Mouse (Mus musculus) CH12.LX (cell line): ENCODE data around the gene Efr3b. TPM values are rescaled to one million over a fixed set of nuclear protein-coding genes. Genes with fewer than 3 reads are reported as not detected.

Experiments used
- DNase-seq: peaks from one replicate; pipeline ENCODE4 v3.0.0-alpha.2; 2013; ENCODE audit errors: extremely low read depth
- H3K27ac ChIP-seq: 2 replicates; pipeline ENCODE4 v1.5.1; 2012; ENCODE audit warnings: low read depth, mild to moderate bottlenecking, control low read depth, moderate library complexity; ENCODE audit not compliant: insufficient read depth
- H3K27me3 ChIP-seq: replicated peaks from 2 replicates; pipeline ENCODE3; 2012; ENCODE audit warnings: inconsistent platforms
- H3K36me3 ChIP-seq, 2 experiments: replicated peaks in 1 of 2; 2 replicates each; pipeline versions ENCODE3 to v1.6.1; 2012; ENCODE audit warnings: inconsistent platforms in 1 of 2, low read length in 1 of 2, mild to moderate bottlenecking in 1 of 2, mixed read lengths in 1 of 2, moderate library complexity in 1 of 2; ENCODE audit not compliant: control insufficient read depth in 1 of 2, insufficient read depth in 1 of 2
- H3K4me1 ChIP-seq, 2 experiments: 2 replicates each; pipeline ENCODE4 v1.6.1; 2012; ENCODE audit warnings: inconsistent platforms in 1 of 2, moderate library complexity in 1 of 2; ENCODE audit not compliant: insufficient read depth in 2 of 2, control insufficient read depth in 1 of 2
- H3K4me2 ChIP-seq: 2 replicates; pipeline ENCODE4 v1.6.1; 2012; ENCODE audit warnings: low read depth, mild to moderate bottlenecking, control low read depth; ENCODE audit not compliant: poor library complexity, insufficient read depth, severe bottlenecking
- H3K4me3 ChIP-seq, 3 experiments: fragments of 150-350 bp in 1 of 3; sonication (generic) in 1 of 3; replicated peaks in 1 of 3; 2 replicates each; pipeline versions ENCODE3 to v1.5.1; 2011 to 2012; ENCODE audit warnings: low read depth in 2 of 3, low read length in 2 of 3, mild to moderate bottlenecking in 2 of 3, moderate library complexity in 2 of 3, control low read depth in 1 of 3, improper control_type of control experiment in 1 of 3, inconsistent platforms in 1 of 3, mixed read lengths in 1 of 3; ENCODE audit not compliant: poor library complexity in 1 of 3
- H3K79me2 ChIP-seq: replicated peaks from 2 replicates; pipeline ENCODE4 v1.6.1; 2012; ENCODE audit warnings: mild to moderate bottlenecking, moderate library complexity; ENCODE audit not compliant: control insufficient read depth, poor library complexity, insufficient read depth, severe bottlenecking; ENCODE audit errors: extremely low read depth
- H3K9ac ChIP-seq: 2 replicates; pipeline ENCODE4 v1.6.1; 2012; ENCODE audit warnings: low read depth, mild to moderate bottlenecking, control low read depth, moderate library complexity; ENCODE audit not compliant: insufficient read depth
- H3K9me3 ChIP-seq: replicated peaks from 2 replicates; pipeline ENCODE3; 2012; ENCODE audit warnings: low read length, inconsistent platforms, mixed read lengths
- CHD2 ChIP-seq: IDR thresholded peaks from 2 replicates; pipeline ENCODE4 v1.6.1; 2011; ENCODE audit warnings: low read length, improper control_type of control experiment
- CTCF ChIP-seq, 2 experiments: IDR thresholded peaks in 1 of 2; conservative IDR thresholded peaks in 1 of 2; 2 replicates each; pipeline ENCODE4 v1.5.1; 2011 to 2012; ENCODE audit warnings: low read depth in 2 of 2, low read length in 2 of 2, improper control_type of control experiment in 1 of 2, inconsistent platforms in 1 of 2, mild to moderate bottlenecking in 1 of 2, moderate library complexity in 1 of 2
- ELF1 ChIP-seq: IDR thresholded peaks from 2 replicates; pipeline ENCODE4 v1.6.1; 2014; ENCODE audit warnings: low read depth, mild to moderate bottlenecking, inconsistent platforms, low read length, improper control_type of control experiment
- ETS1 ChIP-seq: conservative IDR thresholded peaks from 2 replicates; pipeline ENCODE4 v1.6.1; 2012; ENCODE audit warnings: low read depth, mild to moderate bottlenecking, inconsistent platforms, low read length, improper control_type of control experiment, moderate library complexity
- GABPA ChIP-seq: IDR thresholded peaks from 2 replicates; pipeline ENCODE4 v1.6.1; 2012; ENCODE audit warnings: low read depth, low read length, improper control_type of control experiment, inconsistent platforms; ENCODE audit not compliant: insufficient replicate concordance
- HCFC1 ChIP-seq: IDR thresholded peaks from 2 replicates; pipeline ENCODE4 v1.6.1; 2012; ENCODE audit warnings: low read depth, mild to moderate bottlenecking, inconsistent platforms, low read length, improper control_type of control experiment
- JUN ChIP-seq: IDR thresholded peaks from 2 replicates; pipeline ENCODE4 v1.6.1; 2011; ENCODE audit warnings: low read depth, mild to moderate bottlenecking, low read length, improper control_type of control experiment, moderate library complexity; ENCODE audit not compliant: insufficient read depth
- JUND ChIP-seq: conservative IDR thresholded peaks from 2 replicates; pipeline ENCODE4 v1.6.1; 2011; ENCODE audit warnings: low read depth, low read length, improper control_type of control experiment
- MAX ChIP-seq: IDR thresholded peaks from 2 replicates; pipeline ENCODE4 v1.6.1; 2011; ENCODE audit warnings: low read length, improper control_type of control experiment
- MAZ ChIP-seq: IDR thresholded peaks from 2 replicates; pipeline ENCODE4 v1.6.1; 2012; ENCODE audit warnings: low read depth, mild to moderate bottlenecking, inconsistent platforms, low read length, improper control_type of control experiment, moderate library complexity
- MEF2A ChIP-seq: IDR thresholded peaks from 2 replicates; pipeline ENCODE4 v1.6.1; 2014; ENCODE audit warnings: low read depth, mild to moderate bottlenecking, inconsistent platforms, low read length, improper control_type of control experiment, borderline replicate concordance
- MXI1 ChIP-seq: IDR thresholded peaks from 2 replicates; pipeline ENCODE4 v1.6.1; 2011; ENCODE audit warnings: mild to moderate bottlenecking, low read depth, low read length, improper control_type of control experiment
- MYC ChIP-seq: IDR thresholded peaks from 2 replicates; pipeline ENCODE4 v1.6.1; 2011; ENCODE audit warnings: low read depth, mild to moderate bottlenecking, improper control_type of control experiment, low read length
- NELFE ChIP-seq: IDR thresholded peaks from 2 replicates; pipeline ENCODE4 v1.6.1; 2011; ENCODE audit warnings: low read depth, low read length, improper control_type of control experiment
- NRF1 ChIP-seq: IDR thresholded peaks from 2 replicates; pipeline ENCODE4 v1.6.1; 2014; ENCODE audit warnings: low read depth, mild to moderate bottlenecking, inconsistent platforms, low read length, improper control_type of control experiment, moderate library complexity
- POLR2AphosphoS2 ChIP-seq: IDR thresholded peaks from 2 replicates; pipeline ENCODE4 v1.6.1; 2011; ENCODE audit warnings: low read depth, low read length, improper control_type of control experiment
- RAD21 ChIP-seq: IDR thresholded peaks from 2 replicates; pipeline ENCODE4 v1.6.1; 2011; ENCODE audit warnings: low read depth, mild to moderate bottlenecking, low read length, improper control_type of control experiment, moderate library complexity
- RCOR1 ChIP-seq: conservative IDR thresholded peaks from 2 replicates; pipeline ENCODE4 v1.6.1; 2012; ENCODE audit warnings: low read depth, mild to moderate bottlenecking, inconsistent platforms, low read length, improper control_type of control experiment
- TCF12 ChIP-seq: IDR thresholded peaks from 2 replicates; pipeline ENCODE4 v1.6.1; 2014; ENCODE audit warnings: low read depth, mild to moderate bottlenecking, inconsistent platforms, low read length, improper control_type of control experiment
- UBTF ChIP-seq: IDR thresholded peaks from 2 replicates; pipeline ENCODE4 v1.6.1; 2012; ENCODE audit warnings: low read depth, mild to moderate bottlenecking, inconsistent platforms, low read length, improper control_type of control experiment, moderate library complexity
- ZC3H11A ChIP-seq: IDR thresholded peaks from 2 replicates; pipeline ENCODE4 v1.6.1; 2012; ENCODE audit warnings: low read depth, mild to moderate bottlenecking, inconsistent platforms, low read length, improper control_type of control experiment
- ZMIZ1 ChIP-seq: IDR thresholded peaks from 2 replicates; pipeline ENCODE4 v1.6.1; 2012; ENCODE audit warnings: low read depth, mild to moderate bottlenecking, inconsistent platforms, low read length, improper control_type of control experiment
- ZNF384 ChIP-seq: IDR thresholded peaks from 2 replicates; pipeline ENCODE4 v1.6.1; 2012; ENCODE audit warnings: low read depth, low read length, improper control_type of control experiment, inconsistent platforms
- dilution Hi-C: fragments of 300-500 bp; cut with MboI; formaldehyde crosslinking; loops from 2 replicates; pipeline ENCODE4 v1.14.3; 2020; ENCODE audit warnings: low sequenced_read_pairs; ENCODE audit not compliant: extremely low pct_unique_long_range_greater_than_20kb, extremely low pct_ligation_motif_present
- in situ Hi-C: fragments of 300-500 bp; cut with MboI; formaldehyde crosslinking; loops from 3 replicates; pipeline ENCODE4 v1.14.3; 2019; ENCODE audit warnings: low sequenced_read_pairs, low pct_ligation_motif_present, low pct_unique_long_range_greater_than_20kb, mixed read lengths
- polyA plus RNA-seq: library from polyadenylated mRNA; unstranded; fragments of >175 nt; gene quantifications from 2 replicates; pipeline ENCODE4 v1.2.1, GENCODE M21; 2012; ENCODE audit warnings: low read depth; ENCODE audit not compliant: insufficient read length
- total RNA-seq, 2 experiments: library from RNA; depleted of rRNA; stranded (reverse); fragments of 300-350 nt in 1 of 2; fragments of >200 nt in 1 of 2; gene quantifications; 2 replicates each; pipeline ENCODE4 v1.2.3; 2012 to 2014

The Efr3b gene
- total and polyA plus RNA-seq, 3 experiments: 0.68 to 2.1 (median 0.82) TPM

DNA sequence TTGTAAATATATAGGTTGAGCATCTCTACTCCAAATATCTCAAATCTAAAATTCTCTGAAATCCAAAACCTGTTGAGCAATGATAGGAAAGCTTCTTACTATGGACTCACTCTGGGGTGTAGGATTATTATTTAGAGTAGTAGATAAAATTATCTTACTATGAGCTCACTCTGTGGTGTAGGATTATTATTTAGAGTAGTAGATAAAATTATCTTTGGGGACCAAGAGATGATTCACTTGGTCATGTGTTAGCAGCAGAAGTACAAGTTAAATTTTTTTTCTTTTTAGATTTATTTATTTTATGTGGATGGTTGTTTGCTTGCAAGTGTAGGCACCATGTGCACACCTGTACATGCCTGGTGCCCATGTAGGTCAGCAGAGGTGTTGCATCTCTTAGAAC lies 37.7 kb upstream of the Efr3b start:
- TF ChIP-seq RCOR1 (no peak), UBTF (no peak), JUN (no peak), JUND (no peak), ZNF384 (no peak), MXI1 (no peak), NRF1 (no peak), CTCF (conservative IDR thresholded peaks at IDR 0.05 in 1 of 2, IDR thresholded peaks at IDR 0.05 in 1 of 2; ENCODE audit: low read depth in 2 of 2, low read length in 2 of 2) (no peak), MAX (no peak), CHD2 (no peak), MEF2A (no peak), NELFE (no peak), POLR2AphosphoS2 (no peak), ETS1 (no peak), RAD21 (no peak), HCFC1 (no peak), TCF12 (no peak), MAZ (no peak)
- no peaks in the 10 kb centered on the region for H3K27me3 ChIP-seq
- in situ Hi-C loops: loop anchor here (5.0 kb wide), 2 partner anchors 94 to 149 kb away; no protein-coding TSS in a partner anchor

DNA sequence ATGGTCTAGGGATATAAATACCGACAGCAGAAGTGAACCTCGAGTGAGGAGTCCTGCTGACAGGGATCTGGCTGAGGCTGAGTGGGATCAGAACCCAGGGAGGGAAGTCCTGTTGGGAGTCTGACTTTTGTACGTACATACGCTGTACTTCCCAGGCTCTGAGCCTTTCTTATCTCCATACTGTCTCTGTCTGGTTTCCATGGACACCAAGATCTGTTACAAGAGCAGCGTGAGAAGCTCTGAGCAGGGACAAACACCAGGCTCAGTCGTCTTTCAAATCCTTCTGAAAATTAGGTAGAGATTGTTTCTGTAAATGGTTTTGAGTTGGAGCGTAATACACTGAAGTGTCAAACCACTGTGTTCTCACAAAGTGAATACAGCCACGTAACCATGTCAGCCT lies 36.7 kb upstream of the Efr3b start:
- Histone ChIP-seq H3K36me3 (no peaks in the 10 kb centered on the region), H3K9me3 (no peaks in the 10 kb centered on the region), H3K4me2 (no peak overlapping the region), H3K9ac (no peak overlapping the region), H3K79me2 (no peaks in the 10 kb centered on the region), H3K4me1 (peaks cover 0 to 8% of the 10 kb centered on the region in 2 experiments; a peak in 2 of 4 replicates), H3K4me3 (no peak overlapping the region), H3K27ac (no peak overlapping the region), H3K27me3 (no peaks in the 10 kb centered on the region)
- in situ Hi-C loops (loop anchor here (5.0 kb wide), 2 partner anchors 93 to 148 kb away; no protein-coding TSS in a partner anchor), dilution Hi-C loops (no loop called here)
- no peak for TF ChIP-seq CHD2
- no peak for TF ChIP-seq RCOR1
- no peak for TF ChIP-seq CTCF (conservative IDR thresholded peaks at IDR 0.05 in 1 of 2, IDR thresholded peaks at IDR 0.05 in 1 of 2; ENCODE audit: low read depth in 2 of 2, low read length in 2 of 2)
- no peak for TF ChIP-seq JUN
- TF ChIP-seq POLR2AphosphoS2: no peak
- TF ChIP-seq MYC: no peak
- no peak for TF ChIP-seq ZC3H11A
- no peak for TF ChIP-seq ELF1
- no peak for TF ChIP-seq RAD21
- TF ChIP-seq GABPA: no peak
- TF ChIP-seq NELFE: no peak
- TF ChIP-seq ETS1: no peak
- no peak for TF ChIP-seq TCF12
- TF ChIP-seq ZNF384: no peak
- TF ChIP-seq ZMIZ1: no peak
- DNase-seq: no peak

More for the DNA sequence above, 37.7 kb upstream of the Efr3b start:
- peaks cover 0 to 12% of the 10 kb centered on the region in 2 experiments; a peak in 2 of 4 replicates for H3K4me1 ChIP-seq
- H3K4me3 ChIP-seq: no peak overlapping the region
- H3K9ac ChIP-seq: no peak overlapping the region
- dilution Hi-C loops: no loop called here
- no peaks in the 10 kb centered on the region for H3K79me2 ChIP-seq
- H3K9me3 ChIP-seq: no peaks in the 10 kb centered on the region
- H3K4me2 ChIP-seq: no peak overlapping the region
- no peak overlapping the region for H3K27ac ChIP-seq
- H3K36me3 ChIP-seq: no peaks in the 10 kb centered on the region
- DNase-seq: no peak
